Mouse (Mus musculus): Measurements from ENCODE around the gene Caskin1.
A peak's percentile ranks its signal among the peaks of the same experiment; 100 is the strongest.

Caskin1 gene

DNA sequence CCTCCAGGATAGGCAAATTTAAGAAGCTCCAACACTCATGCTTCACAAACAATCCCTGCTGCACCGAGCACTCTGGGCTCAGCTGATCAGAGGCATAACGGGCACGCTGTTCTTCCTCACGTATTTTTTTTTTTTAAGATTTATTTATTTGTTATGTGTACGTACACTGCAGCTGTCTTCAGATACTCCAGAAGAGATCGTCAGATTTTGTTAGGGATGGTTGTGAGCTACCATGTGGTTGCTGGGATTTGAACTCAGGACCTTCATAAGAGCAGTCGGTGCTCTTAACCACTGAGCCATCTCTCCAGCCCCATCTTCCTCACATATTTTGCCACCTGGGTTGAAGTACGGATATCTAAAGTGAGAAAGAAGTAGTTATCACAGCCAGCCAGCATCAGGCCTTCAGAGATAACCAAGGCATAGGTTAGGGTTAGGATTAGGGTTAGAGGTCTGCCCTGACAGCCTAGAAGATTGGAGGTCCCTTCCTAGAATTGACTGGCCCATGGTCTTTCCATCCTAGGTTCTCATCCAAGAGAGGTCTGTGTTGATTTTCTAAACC lies 45.8 kb downstream of the Caskin1 start, which contains the start of gene Rab26:
TSS of gene Rab26 (minus strand) at position 51 of the 559 bp plus-strand sequence.
- DNase-seq = no peak

DNA sequence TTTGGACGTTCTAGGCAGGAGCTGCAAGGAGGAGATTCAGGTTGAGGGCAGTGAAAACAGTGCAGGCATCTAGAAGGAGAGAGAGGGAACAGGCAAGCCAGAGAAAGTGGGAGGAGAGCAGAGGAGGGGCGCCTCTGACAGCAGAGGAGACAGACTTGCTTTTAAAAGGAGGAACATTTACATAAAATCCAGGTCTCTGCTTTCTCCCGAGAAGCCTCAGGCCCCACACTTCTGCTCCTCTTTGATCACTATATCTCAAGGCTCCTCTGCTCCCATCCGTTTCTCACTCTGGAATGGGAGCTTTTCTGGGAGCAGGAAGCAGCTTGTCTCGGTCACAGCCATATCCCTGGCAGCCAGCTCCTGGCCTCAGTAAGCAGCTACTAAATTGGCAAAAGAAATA lies 46.9 kb downstream of the Caskin1 start:
- no peak for DNase-seq

DNA sequence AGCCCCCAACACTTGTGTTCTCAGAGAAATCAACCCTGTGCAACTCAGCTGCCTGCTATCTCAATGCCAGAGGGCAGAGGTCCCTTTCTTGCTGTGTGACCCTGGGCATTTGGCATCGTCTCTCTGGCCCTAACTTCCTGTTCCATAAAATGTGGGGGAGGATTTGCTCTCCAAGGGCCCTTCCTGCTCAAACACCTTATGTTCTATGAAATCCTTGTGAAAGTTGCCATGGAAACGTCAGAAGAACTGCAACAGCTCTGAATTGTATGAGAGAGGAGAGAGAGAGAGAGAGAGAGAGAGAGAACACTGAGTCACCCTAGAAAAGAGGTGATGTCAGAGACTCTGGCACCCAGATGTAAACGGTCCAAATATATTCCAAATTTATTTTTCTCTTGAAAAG lies 49.1 kb downstream of the Caskin1 start:
- DNase-seq = no peak

DNA sequence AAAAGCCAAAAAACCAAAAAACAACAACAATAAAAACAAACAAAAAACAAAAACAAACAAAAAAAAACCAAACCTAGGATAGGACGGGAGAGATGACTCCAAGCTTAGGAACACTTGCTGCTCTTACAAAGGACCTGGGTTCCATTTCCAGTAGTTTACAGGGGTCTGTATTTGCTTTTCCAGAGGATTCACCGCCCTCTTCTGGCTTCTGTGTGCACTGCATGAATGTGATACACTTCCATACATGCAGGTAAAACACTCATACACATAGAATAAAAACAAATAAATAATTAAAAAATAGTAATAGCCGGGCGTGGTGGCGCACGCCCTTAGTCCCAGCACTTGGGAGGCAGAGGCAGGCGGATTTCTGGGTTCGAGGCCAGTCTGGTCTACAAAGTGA lies 50.5 kb downstream of the Caskin1 start:
- peak; percentile 64 to 70 for DNase-seq

DNA sequence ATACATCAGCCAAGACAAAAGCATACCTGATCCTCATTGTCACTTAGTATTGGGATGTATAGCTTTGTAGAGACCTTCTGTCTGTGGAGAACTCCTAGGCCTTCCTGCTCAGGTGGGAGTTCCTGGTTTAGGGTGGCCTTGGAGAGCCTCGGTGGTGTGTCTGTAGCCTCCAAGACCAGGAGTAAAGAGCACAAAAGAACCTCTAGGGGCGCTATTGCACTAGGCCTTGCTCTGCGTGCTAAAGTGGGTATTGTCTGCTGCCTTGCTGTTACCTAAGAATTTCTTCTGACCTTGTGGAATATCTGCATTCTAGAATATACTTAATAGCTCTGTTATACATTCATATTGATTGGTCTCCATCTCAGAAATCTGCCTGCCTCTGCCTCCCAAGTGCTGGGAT lies 52.0 kb downstream of the Caskin1 start:
- peak; percentile 37 to 58 for DNase-seq

DNA sequence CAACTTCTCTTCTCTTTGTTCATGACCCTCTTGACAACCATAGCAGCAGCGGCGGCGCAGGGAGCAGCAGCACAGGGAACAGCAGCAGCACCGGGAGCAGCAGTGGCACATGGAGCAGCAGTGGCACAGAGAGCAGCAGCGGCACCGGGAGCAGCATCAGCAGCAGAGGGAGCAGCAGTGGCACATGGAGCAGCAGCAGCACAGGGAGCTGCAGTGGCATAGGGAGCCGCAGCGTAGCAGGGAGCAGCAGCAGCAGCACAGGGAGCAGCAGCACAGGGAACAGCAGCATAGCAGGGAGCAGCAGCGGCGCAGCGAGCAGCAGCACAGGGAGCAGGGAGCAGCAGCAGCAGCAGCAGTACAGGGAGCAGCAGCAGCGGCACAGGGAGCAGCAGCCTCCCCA lies 56.2 kb downstream of the Caskin1 start:
- DNase-seq = no peak

DNA sequence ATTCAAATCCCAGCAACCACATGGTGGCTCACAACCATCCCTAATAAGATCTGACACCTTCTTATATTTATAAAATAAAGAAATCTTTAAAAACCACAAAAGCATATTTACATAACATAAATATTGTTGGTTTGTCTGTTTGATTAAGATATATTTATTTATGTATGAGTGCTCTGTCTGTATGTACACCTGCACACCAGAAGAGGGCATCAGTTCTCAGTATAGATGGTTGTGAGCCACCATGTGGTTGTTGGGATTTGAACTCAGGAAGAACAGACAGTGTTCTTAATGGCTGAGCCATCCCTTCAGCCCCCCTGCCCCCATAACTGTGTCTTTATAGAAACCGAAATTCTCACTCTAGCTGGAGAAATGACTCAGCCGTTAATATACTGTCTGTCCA lies 56.8 kb downstream of the Caskin1 start:
- no peak for DNase-seq

DNA sequence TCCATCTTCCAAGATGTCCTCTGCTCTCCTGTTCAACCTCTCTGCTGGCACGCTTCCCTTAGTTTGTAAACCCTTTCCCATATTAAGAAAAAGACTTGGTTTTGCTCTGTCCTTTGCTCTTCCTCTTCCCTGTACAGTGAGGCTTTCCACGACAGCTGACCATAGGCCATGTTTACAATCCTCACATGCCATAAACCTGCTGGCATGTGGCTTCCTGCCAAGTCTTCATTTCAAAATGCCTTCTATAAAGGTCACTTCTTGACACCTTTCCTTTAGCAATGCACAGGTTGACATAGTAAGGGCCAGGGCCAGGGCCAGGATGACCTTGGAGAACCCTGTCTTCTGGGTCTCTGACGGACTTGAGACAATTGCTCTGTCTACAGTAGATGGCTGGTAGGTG lies 57.8 kb downstream of the Caskin1 start:
- DNase-seq = no peak

DNA sequence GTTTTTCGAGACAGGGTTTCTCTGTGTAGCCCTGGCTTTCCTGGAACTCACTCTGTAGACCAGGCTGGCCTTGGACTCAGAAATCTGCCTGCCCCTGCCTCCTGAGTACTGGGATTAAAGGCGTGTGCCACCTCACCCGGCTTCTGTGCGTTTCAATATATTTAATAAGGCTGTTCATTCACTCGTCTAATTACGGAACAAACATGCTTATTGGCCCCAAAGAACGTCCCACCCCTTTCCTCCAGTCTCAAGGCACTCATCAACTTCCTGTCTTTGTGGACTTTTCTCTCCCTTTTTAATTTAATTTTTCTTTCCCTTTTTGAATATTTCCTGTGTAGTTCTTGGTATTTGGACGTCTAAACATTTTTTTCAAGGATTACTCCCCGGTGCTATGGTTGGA lies 60.0 kb downstream of the Caskin1 start:
- DNase-seq = peak in 1 of 2 experiments; percentile 20

DNA sequence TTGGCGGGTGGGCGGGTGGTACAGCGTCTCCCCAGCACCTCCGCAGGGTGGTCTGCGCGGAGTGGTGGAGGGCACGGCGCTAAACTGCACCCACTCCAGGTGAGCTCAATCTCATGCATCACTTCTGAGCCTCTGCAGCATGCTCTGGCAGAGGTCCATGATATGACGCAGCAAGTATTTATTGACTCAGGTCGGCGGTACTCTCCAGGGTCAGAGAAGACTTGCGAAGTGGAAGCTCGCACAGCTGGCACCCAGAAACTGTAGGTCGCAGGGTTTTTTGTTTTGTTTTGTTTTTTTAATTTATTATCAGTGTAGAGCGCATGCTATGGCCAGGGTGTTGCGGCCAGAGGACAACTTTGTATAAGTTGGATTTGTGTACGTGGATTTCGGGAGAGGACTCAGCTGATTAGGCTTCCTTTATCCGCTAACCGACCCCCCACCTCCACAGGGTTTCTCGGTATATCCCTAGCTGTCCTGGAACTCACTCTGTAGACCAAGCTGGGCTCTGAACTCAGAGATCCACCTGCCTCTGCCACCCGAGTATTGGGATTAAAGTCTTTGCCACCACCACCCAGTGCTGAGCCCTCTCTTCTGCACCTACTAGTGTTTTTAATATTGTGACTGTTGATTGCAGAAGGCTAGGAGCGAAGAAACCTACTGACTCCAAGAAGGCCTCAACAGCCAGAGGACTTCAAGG lies 60.7 kb downstream of the Caskin1 start:
- DNase-seq = peak; percentile 71 to 77

DNA sequence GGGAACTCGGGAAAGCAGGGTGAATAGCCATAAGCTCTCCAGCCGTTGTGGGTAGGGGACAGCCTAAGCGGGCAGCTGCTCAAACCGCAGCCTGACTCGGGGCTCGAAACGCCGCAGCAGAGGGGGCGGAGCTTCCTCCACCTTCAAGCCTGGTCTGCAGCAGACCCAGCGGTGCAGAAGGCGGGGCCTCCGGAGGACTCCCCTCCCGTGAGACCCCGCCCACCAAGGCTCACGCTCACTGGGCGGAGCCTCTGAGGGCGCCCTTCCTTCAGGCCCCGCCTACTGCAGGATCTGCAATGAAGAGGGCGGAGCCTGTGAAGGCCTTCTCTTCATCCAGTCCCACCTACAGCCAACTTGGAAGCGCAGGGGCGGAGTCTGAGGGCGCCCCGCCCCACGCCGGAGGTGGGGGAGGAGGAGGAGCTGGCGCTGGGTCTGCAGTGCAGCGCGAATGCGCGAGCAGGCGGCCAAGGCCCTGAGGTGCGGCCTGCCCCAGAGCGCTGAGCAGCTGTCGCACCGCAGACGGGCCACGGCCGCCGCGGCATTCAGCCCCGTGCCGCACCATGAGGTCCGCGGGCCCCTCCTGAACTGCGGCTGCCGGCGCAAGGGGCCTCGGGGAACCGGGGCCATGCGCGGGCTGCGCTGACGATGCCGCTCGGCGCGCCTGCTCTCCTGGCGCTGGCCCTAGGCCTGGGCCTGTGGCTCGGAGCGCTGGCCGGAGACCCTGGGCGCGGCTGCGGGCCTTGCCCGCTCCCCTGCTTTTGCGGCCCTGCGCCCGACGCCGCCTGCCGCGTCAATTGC lies 61.4 kb downstream of the Caskin1 start, which contains the start of gene Pkd1:
TSS of gene Pkd1 (plus strand) at position 217 of the 798 bp plus-strand sequence.
- peak; percentile 96 to 98 for DNase-seq

DNA sequence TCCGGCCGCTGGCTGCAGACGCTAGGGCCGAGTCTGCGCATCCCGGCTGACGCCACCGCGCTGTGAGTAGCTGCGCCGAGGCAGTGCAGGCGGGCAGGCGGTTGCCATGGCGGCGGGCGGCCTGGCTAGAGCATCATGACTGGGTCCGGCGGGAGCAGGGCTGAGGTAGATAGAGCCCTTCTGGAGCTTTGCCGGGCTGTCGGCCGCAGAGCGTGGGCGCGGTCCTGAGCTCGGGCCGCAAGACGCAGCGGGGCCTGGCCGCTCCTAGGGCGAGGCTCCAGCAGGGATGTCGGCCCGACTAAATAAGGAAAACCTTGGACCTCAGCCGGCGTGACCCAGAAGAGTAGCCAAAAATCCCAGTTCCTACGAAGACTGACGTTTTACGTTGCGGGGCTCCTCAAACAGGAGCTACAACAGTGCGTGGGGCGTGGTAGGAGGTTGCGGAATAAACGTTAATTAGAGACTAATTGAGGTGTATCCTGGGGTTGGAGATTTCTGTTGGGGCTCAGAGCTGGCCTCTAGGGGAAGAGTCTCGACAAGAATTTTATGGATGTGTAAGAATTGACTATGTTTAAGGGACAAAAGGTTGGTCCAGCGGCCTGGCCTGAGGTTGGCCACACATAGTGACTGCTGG lies 62.1 kb downstream of the Caskin1 start:
- DNase-seq = peak; percentile 81

DNA sequence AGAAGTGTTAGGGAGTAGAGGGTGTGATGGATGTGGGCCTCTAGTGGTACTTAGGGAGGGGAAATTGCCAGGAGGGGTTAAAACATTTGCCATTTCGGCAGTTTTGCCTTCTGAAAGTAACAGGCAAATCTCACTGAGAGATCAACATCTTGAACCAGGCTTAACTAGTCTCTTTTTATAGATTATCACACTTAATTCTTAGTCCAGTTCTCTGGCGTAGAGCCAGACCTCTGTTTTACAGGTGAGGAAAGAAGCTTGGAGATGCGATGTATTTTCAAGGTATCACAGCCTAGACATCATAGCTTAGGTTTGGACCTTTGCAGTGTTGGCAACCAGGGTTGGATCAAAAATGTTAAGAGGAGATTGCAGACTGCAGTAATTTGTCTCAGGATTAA lies 62.6 kb downstream of the Caskin1 start:
- DNase-seq = no peak

DNA sequence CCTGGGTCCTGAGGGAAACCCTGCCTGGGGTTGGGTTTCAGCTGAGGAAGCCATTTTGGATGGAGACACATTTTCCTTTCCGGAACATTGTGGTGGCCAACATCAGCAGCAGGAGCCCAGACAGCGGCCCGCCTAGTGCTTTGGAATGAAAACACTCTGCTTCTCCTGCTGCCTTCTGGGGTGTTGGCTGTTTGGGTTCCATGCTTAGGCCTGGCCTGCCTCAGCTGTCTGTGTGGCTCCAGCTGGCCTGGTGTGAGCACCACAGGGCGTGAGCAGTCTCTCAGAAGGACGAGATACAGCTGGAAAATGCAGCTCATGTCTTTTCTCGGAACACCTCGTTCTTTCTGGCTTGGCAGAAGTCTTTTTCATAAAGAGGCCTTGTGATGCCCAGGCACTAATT lies 68.7 kb downstream of the Caskin1 start:
- no peak for DNase-seq
